Mouse (Mus musculus): ENCODE measurements around the gene Thsd7b.
A peak's percentile ranks its signal among the peaks of the same experiment; 100 is the strongest.

The Thsd7b gene

DNA sequence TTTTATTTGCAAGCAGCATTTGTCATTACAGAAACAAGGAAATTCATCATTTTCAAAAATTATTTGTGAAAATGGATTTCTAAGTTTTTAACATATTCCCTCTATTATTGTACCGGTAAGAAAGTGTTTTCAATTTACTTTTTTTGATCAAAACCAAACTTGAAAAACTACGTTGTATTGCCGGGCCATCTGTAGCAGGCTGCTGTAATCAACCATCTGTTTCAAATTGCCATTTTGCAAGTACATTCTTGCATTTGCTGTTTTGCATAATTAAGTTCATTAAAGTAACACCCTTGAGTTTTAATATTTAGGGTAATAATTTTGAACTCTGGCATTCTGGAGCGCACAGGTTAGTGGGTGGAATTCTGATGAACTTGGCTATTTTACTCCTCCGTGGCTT, 246.6 kb downstream of the Thsd7b start:
- DNase-seq (ENCODE audit: low read depth), result no peak

DNA sequence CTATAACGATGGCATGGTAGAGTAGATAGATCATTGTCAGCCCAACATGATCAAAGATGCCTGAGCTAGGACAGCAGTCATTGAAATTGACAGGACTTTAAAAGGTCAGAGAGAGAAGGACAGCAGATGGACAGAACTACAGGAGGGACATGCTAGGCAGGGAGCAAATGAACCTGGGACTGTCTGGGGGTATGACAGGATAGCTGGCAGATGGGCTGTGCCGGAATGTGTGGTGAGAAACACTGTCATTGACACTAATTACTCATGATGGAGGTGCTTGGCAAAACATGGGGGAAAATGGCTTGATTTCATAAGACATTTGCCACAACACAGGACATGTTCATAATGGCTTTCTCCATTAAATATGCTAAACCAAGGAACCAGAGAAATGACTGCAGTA, 253.9 kb downstream of the Thsd7b start:
- DNase-seq (ENCODE audit: low read depth), result no peak

DNA sequence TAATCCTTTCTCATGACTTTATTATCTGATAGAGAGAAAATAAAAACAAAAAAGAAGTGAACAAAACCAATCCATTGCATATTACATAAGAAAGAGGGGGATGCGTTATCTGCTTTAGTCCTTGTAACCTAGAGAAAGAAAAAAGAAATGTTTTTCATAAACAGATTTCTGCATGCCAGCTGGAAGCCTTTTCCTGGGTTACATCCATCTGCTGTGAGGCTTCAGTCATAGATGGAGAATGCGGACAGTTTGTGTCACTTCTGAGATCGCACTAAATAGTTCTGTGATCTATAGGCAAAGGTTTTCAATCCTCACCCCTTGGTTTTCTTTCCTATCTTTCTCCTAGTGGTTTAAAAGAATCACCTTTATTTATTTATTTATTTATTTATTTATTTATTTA, 259.1 kb downstream of the Thsd7b start:
- DNase-seq (ENCODE audit: low read depth), result no peak

DNA sequence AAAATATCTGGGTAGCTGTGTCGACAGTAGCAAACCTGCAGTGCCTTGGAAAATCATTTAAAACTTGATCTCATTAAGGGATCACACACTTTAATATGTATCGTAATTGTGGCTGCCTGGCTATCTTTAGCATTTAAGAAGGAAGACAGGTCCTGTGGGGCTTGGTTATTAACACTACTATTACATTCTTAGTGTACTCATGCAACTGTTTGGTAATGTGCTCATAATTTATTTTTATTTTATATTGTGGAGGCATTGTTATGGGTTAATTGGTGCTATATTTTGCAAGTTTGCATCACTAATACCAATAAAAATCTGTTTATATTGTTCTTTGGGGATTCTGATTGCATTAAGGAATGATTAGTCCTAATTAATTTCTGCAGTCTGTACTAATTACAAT, 265.4 kb downstream of the Thsd7b start:
- DNase-seq (ENCODE audit: low read depth), result no peak

DNA sequence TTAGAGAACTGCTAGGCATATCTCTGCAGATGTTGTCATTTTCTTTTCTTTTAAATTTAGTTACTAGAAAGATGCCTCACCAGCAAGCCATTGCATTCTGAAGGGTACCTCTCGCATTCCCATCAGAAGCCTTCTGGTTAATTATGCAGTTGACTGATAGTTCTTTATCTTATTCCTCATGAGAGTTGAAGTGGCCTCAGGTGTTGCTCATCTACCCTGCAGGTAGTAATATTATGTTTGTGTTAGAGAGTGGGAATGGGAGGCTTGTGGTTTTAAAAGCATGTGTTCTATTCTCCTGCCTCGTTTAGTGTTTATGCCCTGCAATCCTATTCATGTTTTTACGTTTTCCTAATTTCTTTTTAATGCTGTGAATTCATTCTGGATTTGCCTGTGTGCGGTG, 265.9 kb downstream of the Thsd7b start:
- DNase-seq (ENCODE audit: low read depth), result no peak

DNA sequence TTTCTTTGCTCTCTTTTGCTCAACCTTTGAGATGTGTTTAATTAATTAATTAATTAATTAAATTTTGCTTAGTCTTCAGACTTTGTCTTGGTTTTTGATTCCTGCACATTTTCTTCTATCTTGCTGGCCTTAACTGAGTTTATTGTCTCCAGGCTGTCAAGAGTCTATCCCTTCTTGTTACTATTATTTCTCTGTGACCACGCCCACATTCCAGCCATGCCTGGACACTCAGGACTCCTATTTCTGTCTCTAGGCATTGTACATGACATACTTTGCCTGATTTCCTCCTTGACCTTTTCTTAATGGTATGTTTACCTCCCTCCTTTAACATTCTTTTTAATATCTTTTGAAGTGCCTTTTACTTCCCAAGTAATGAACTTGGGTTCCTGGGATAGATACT, 267.6 kb downstream of the Thsd7b start:
- no peak for DNase-seq (ENCODE audit: low read depth)

DNA sequence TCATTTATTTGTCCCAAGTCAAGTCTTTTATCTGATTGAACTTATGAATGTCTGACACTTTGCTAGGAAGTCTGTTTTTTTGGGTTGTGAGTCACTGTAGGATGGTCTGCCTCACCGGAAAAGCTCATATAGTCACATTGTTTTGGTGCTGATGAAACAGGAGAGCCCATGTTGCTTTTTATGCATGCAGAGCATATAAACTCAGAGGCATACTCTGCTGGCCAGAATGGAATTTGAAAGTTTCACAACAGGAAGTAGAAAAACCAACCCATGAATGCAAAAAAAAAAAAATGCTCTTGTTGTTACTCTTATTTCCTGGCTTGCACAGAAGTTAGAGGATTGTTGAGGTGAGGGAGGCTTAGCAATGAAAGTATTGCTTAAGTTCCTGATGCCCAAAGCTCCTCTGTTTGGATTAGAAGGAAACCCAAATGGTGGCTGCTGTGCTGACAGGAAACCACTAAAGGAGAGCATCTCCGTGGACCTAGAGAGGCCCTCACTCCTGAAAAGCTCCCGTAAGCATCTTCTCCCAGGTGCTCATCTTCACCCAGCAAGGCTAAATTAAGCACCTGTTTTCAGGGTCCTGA, 269.6 kb downstream of the Thsd7b start:
- DNase-seq (ENCODE audit: low read depth), result no peak

DNA sequence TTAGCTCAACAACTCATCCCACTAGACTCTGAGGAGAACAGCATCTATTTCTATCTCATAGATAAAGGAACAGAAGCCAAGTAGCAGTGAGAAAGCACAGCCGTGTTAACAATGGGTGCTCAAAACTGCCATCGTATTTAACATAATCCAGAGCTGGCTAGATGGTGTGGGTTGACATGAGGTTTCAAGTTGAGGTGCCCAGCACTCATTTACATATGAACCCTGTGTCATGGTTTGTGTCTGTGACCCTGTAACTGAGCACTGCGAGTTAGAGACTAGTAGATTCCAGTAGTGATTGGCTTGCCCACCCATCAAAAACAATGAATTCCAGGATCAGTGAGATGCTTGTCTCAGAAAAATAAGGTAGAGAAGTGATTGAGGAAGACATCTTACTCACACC, 270.1 kb downstream of the Thsd7b start:
- DNase-seq (ENCODE audit: low read depth), result no peak

DNA sequence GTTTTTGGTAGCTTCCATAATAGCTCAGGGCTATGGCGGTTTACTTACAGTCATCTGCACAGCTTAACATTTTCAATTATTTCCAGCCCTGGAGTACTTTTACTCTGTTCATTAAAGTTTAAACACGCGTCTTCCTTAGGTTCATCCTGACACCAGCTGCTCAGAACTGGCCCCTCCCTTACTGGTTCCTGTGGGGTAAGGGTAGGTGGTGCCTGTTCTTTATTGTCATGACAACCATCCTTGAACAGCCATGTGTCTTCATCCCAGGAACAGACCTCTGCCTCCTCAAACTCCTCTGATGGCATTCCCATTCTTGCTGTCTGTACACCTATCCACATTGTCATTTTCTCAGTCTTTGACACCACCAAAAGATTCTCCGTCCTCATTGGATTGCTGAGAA, 285.0 kb downstream of the Thsd7b start:
- DNase-seq (ENCODE audit: low read depth), result no peak

DNA sequence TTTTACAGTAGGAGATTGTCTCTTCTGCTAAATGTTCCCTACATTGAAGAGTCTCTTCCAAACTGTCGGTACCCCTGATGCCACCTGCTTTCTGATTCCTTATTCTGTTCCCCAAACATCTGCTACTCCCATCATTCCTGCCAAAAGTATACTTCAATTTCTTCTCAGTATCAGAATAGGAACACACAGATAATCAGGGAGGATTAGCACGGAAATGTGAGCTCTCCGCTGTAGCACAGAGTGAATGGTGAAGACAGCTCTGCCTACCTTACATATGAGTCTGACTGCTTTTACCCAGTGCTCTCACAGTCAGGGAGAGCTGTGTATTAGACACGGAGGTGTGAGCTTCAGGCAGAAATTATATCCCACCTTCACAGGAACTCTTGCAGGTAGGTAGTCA, 286.0 kb downstream of the Thsd7b start:
- no peak for DNase-seq (ENCODE audit: low read depth)

DNA sequence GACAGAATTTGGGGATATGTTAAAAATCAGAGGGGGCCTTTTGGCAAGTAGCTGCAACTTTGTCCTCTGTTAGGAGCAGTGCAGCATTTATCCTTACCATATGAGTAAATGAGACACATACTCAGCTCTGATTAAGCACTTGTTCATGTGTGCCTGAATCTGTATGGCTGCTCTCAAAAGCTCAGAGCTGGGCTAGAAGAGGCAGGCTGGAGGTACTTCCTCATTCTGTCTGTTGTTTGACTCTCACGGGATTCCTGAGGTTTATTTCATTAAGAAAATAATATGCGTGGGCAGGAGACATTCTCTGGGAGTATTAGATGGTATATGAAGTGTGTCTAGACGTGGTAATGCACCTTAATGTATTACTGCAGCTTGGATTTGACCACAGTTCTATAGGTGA, 286.7 kb downstream of the Thsd7b start:
- DNase-seq (ENCODE audit: low read depth), result no peak

DNA sequence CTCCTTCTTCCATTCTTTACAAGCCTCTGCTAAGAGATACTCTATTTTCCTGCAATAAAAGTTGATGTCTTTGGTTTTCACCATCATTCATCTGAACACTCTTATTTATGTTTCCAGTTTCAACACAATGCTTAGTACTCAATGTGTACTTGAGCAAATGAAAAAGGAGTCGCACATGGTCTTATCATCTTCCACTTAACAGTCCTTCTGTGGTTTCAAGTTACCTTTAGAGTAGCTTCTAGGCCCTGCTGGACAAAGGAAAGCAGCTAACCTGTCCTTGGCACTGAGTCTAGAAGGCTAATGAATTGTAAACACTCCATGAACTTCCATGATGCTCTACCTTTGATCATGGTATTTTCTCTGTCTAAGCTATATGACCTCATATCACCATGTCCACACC, 289.6 kb downstream of the Thsd7b start:
- DNase-seq (ENCODE audit: low read depth), result no peak

DNA sequence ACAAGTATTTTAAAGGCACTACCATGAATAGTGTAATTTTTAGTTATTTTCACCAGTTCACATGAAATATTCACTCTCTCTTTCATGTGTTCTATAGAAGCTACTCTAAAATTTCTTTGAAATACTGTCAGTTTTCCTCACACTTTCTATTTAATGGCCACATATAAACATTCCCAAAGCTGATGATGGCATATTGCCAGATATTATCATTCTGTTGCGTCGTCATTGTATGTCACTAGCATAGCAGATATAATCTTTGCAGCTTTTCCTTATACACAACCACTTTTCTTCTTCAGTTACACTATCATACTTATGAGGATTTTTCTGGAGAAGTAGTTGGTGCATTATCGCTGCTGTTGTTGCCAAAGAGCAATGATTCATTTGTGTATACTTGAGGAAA, 297.4 kb downstream of the Thsd7b start:
- DNase-seq (ENCODE audit: low read depth), result no peak

DNA sequence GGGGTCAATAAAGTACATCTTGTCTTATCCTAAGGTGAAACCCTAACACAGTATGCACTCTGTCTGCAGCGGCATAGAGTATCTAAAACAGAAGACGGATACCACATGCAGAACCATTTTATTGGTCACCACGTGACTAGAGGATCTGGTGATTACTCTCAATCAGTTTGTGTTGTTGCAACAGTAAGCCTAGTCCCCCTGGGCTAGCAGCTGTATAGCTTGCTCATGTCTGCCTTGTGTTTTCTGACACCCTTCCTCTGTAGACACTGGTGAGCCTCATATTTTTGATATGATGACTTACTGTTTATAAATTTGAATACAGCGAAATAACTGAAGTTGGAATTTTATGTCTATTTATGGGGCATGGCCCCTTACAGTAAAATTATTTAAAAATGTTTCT, 306.9 kb downstream of the Thsd7b start:
- no peak for DNase-seq (ENCODE audit: low read depth)

DNA sequence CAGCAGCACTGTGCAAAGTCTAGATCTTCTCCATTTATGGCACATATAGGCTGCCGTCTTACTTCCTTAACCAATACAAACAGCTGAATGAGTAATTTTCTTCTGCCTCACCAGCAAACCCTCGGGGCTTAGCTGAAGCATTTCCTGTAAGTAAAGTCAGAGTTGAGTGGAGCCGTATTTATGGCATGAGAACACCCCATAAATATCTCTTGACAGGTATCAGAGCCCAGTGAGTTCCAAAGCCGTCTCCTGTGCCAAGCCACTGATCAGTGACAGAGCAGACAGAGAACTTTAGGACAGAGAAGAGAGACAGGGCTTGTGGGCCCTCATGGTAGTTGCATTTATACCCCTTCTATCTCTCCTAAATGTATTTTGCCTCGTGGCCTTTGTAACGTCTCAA, 313.5 kb downstream of the Thsd7b start:
- DNase-seq (ENCODE audit: low read depth), result no peak

DNA sequence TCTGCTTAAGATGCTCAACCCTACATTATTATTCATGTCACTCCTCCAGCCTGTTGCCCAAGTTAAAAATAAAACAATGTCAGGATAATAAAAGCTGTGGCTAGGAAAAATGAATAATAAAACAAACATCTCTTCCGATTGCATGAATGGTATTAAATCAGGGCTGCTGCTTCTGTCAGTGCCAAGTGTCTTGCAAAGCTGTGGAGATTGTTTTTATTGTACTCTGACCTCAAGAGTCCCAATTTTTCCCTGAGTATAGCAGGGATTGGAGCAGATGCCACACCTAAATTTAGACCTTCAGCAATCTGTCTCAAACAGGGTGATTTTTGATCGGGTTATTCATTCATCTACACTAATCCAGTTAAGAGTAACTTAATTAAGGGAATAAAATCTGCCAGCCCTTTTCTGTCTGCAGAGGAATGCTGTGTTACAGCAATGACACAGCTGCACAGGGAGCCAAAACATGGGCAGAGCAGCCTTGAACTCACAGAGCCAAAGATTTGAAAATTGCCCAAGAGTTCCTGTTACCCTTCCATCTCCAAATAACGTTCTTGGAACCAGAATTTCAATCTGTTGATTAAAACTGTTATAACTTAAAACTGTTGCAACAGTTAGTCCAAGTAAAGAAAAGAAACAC, 316.4 kb downstream of the Thsd7b start:
- no peak for DNase-seq (ENCODE audit: low read depth)

DNA sequence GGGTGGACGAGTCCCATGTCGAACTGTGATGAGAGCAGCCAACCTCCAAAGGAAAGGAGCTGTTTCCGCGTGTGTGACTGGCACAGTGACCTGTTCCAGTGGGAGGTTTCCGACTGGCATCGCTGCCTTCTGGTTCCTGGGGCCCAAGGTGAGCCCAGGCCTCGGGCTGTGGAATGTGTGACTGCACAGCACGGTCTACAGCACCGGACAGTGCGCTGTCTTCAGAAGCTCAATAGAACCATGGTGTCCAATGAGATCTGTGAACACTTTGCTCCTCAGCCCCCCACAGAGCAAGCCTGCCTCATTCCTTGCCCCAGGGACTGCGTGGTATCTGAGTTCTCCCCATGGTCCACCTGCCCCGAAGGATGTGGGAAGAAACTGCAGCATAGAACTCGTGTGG, 322.3 kb downstream of the Thsd7b start:
- no peak for DNase-seq (ENCODE audit: low read depth)

DNA sequence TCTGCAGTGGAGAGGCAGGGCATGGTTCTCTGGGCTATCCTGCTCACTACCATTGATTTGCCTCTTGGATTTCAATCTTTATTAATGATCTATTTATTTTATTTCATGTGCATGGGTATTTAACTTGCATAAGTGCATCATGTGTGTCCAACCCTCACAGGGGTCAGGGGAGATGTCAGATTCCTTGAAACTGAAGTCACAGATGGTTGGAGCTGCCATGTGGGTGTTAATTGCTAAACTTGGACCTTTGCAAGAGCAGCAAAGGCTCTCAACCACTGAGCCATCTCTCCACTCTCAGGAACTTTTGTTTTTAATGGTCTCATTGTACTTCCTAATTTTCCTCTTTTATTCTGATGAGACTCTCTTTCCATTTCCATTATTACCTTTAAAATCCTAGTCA, 327.8 kb downstream of the Thsd7b start:
- no peak for DNase-seq (ENCODE audit: low read depth)

DNA sequence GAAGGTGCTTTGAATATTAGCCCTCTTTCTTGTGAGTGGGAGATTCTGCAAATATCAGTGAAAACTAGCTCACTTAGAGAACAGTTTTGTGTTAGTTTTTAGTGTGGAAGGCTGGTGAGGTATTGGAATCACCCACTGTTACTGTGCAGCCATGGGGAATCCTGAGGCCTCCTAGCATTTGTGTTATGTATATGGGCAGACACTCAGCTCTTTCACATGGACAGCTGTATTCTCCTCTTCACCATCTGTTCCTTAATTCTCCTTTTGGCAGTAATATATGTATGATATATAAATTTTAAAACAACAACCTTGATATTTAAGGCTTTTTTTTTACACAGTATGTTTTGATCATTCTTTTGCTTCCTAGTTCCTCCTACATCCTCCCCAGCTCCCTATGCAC, 329.2 kb downstream of the Thsd7b start:
- no peak for DNase-seq (ENCODE audit: low read depth)

DNA sequence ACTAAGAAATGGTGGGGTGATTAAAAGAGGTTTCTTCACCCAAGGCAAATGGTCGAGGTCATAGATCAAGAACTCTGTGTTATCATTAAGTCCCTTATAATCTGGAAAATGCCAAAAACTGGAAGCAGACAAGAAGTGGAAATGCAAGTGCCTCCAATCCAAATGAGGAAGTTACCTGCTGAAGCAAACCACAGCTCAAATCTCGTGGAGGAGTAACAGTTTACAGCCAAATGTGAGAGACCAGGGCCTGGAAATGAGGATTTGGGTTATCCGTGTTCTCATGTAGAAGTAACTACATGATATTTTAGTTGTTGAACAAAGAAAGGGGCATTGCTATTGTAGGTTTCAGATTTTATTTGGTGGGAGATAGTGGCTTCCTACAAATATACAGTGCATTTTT, 335.3 kb downstream of the Thsd7b start:
- DNase-seq (ENCODE audit: low read depth), result no peak

DNA sequence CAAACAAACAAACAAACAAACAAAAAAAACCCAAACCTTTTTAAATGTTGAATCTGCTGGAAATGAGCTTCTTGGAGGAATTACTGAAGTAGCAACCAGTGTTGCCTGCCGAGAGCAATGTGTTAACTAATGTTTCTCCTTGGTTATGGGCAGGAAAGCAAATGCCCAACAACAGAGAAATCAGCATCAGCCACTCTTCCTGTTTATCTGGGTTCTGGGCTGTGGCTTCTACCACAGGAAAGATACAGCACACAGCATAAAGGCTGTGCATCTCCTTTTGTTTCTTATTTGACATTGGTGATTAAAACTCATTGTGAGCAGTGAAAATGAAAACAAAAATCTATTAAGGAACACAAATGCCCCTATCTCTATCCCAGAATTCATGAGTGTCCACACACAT, 343.0 kb downstream of the Thsd7b start:
- no peak for DNase-seq (ENCODE audit: low read depth)

DNA sequence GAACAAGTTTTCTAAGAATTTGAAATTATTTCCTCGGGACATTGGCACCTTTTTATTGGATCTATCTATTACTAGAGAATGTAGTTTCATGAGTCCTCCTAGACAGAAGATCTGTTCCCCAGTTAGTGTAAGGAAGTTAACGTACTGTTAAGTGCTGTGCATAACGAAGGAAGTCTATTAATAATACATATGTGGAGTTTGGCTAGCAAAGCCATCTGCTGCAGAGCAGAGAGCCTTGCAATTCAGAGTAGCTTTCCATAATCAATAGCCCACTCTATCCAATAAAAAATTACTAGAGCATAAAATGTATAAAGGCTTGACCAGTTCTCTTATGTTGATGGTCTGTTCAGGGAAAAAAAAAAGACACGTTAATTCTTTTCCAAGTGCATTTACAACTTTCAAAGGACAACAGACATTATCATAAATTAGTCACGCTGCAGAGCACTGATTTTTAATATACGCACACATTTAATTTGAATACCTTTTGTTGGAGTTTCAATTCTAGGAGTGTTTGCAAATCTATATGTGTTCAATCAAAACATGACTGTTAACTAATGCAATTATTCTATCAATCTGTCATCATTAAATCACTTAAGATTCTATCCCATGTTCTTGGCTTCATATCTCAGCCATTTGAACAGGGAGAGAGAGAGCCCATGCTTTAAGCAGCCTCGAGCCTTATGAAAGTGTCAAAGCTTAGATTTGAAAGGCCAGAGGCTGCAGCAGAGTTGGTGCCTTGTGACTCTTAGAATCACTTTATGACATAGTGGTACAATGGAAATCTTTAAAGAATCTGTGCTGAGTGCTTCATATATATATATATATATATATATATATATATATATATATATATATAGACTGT, 346.6 kb downstream of the Thsd7b start:
- no peak for DNase-seq (ENCODE audit: low read depth)

DNA sequence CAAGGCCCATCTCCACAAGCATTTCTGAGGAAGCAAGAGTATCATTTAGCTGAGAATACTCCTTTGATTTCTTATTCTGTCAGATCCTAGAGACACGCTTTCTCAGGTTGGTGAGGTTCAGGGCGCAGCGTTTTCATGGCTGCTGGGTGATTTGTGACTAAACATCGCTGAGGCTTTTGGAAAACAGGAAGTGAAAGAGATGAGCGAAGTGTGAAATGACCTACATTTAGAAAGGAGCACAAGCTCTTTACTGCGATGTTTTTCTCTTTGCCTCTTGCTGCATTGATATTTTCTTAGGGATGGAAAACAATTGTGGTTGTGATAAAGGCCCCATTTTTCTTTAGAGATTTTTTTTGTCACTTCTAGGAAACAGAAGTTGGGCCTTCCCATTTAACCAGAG, 351.4 kb downstream of the Thsd7b start:
- DNase-seq (ENCODE audit: low read depth), result peak; percentile 8

DNA sequence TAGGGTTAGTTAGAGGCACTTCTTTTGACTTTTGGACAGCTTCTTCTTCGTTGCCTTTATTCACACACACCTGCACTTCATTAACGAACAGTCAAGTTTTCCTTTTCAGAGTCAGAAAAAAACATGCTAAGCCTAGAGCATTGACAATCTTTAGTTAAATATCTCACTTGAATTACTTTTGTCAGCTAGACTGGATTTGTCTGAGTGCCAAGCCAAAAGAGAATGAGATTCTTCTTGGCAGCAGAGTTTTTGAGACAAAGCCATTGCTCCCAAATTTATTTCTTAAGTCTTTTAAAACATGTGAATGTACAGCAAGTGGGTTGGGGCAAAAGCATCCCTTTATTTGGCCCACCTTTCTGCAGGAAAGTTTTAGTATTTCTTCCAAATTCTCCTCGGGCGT, 362.0 kb downstream of the Thsd7b start:
- DNase-seq (ENCODE audit: low read depth), result no peak

Measured in c-Kit-positive CD71-negative TER-119-negative erythroid progenitor cells, embryonic 14.5 days (primary cell).